Comparison of ENCODE assay signal across 9 mouse cellular contexts in the genomic region with DNA sequence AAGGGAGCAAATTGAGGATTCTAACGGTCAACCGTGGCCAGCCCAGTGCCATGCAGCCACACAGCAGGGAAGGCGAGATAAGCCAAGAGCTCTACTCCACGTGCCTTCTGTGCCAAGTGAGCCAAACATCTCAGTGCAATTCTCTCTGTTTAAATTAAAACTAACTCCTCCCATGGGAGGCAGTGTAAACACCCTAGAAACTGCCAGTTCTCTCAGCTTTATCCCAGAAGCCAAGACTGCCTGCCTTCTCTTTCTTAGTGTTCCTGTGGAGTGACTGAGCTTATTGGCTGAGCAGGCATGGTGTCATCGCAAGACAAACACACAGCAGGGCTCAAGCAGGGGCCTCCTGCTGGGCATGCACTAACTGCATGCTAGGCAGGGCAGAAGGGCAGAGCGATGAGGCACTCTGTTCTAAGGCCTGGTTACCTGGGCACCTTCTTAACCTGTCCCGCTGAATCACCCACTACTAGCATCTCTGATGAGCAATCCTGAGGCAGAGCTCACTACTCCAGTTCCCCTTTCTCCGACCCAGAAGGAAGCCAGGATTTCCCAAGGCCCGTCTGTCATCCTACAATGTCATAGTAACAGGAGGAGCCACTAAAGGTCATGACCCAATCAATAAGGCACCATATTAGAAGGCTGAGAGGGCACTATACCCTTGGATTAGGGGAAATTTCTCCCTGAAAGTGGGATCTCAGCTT. TPM values are rescaled to one million over a fixed set of nuclear protein-coding genes. Genes with fewer than 3 reads are reported as not detected.
DNase-seq lines count a peak whose midpoint lies in the region; ATAC-seq lines count a peak whose summit lies in the region.
"Had no signal": no experiment of that assay in that cellular context is flagged by ENCODE, and none has a peak within 500 bp of the region (broad histone marks: within the 10 kb centered on the region; RNA-seq: fewer than 3 reads in every experiment).

No protein-coding gene starts in this region.

- H3K36me3 ChIP-seq in hindbrain, embryonic 10.5 days: peaks cover 44% of the 10 kb centered on the region
- 0 out of 2 replicates have a peak, but pooled peaks cover 2% of the 10 kb centered on the region for H3K36me3 ChIP-seq in hindbrain, embryonic 11.5 days (ENCODE audit: control insufficient read depth, insufficient read depth, low read length)
- peaks cover 30% of the 10 kb centered on the region for H3K36me3 ChIP-seq in intestine, embryonic 15.5 days

- H3K4me3 ChIP-seq in hindbrain, embryonic 10.5 days: 0 out of 2 replicates have a peak overlapping the region, but pooled peaks have one; percentile 9
- no peak overlapping the region for H3K4me3 ChIP-seq in hindbrain, embryonic 11.5 days (ENCODE audit: low read depth, low read length)
- H3K4me3 ChIP-seq in intestine, embryonic 15.5 days (replicated peaks): no peak overlapping the region

- WGBS in hindbrain, embryonic 10.5 days: 25% methylated on average over 9 of the region's 9 CpGs
- WGBS in hindbrain, embryonic 11.5 days: 27% methylated on average over 9 of the region's 9 CpGs
- WGBS in intestine, embryonic 15.5 days: 47% methylated on average over 9 of the region's 9 CpGs

- peaks cover 35% of the 10 kb centered on the region for H3K4me1 ChIP-seq in hindbrain, embryonic 10.5 days (replicated peaks)
- no peaks in the 10 kb centered on the region for H3K4me1 ChIP-seq in hindbrain, embryonic 11.5 days (replicated peaks; ENCODE audit: control insufficient read depth, insufficient read depth, low read length)
- peaks cover 27% of the 10 kb centered on the region for H3K4me1 ChIP-seq in intestine, embryonic 15.5 days (replicated peaks)

- intact Hi-C loops in heart, postnatal 36 days (cut with DNase I): no loop called here

- H3K9ac ChIP-seq in hindbrain, embryonic 11.5 days (ENCODE audit: low read depth, low read length): no peak overlapping the region
- no peak overlapping the region; the same call in 1 of the 2 replicates for H3K9ac ChIP-seq in intestine, embryonic 15.5 days

- DNase-seq in hindbrain, embryonic 10.5 days (ENCODE audit: low spot score): no peak
- DNase-seq in hindbrain, embryonic 11.5 days (ENCODE audit: low spot score): no peak
- DNase-seq in cerebellum, adult 18-20 months: peak; percentile 73 to 75
- peak; percentile 81 for DNase-seq in lung, postnatal 25 days (ENCODE audit: low spot score)
- peak; percentile 56 for DNase-seq in yolk sac, embryonic 10.5 days (ENCODE audit: low spot score)
- DNase-seq in heart, adult 11 months: no peak
- DNase-seq in heart, postnatal 36 days: no peak

- H3K9me3 ChIP-seq in hindbrain, embryonic 10.5 days: no peaks in the 10 kb centered on the region
- no peaks in the 10 kb centered on the region for H3K9me3 ChIP-seq in hindbrain, embryonic 11.5 days (ENCODE audit: control insufficient read depth, low read length)
- H3K9me3 ChIP-seq in intestine, embryonic 15.5 days: no peaks in the 10 kb centered on the region

- no peaks in the 10 kb centered on the region for H3K27me3 ChIP-seq in hindbrain, embryonic 10.5 days (ENCODE audit: insufficient read depth, poor library complexity, severe bottlenecking)
- no peaks in the 10 kb centered on the region for H3K27me3 ChIP-seq in hindbrain, embryonic 11.5 days (ENCODE audit: control insufficient read depth, insufficient read depth, low read length)
- no peaks in the 10 kb centered on the region for H3K27me3 ChIP-seq in intestine, embryonic 15.5 days (replicated peaks)

- no peak overlapping the region for H3K4me2 ChIP-seq in hindbrain, embryonic 11.5 days (replicated peaks; ENCODE audit: low read depth, low read length)
- peak overlapping the region; percentile 22 for H3K4me2 ChIP-seq in intestine, embryonic 15.5 days (replicated peaks)

- no peak for ATAC-seq in hindbrain, embryonic 11.5 days (ENCODE audit: low FRiP score)
- ATAC-seq in intestine, embryonic 15.5 days: peak; percentile 46

- H3K27ac ChIP-seq in hindbrain, embryonic 10.5 days: peak overlapping the region; percentile 16; the same call in 1 of the 2 replicates
- H3K27ac ChIP-seq in hindbrain, embryonic 11.5 days (ENCODE audit: low read depth, low read length): no peak overlapping the region
- 0 out of 2 replicates have a peak overlapping the region, but pooled peaks have one; percentile 22 for H3K27ac ChIP-seq in intestine, embryonic 15.5 days

RNA-seq across cellular contexts. Expression of gene Slc25a44, which starts 2.8 kb away (rescaled TPM):
- polyA plus RNA-seq in hindbrain, embryonic 10.5 days (2016; fragmentation: Nextera tagmentation; extraction: Ambion mirVana): 19.2 and 20.3 TPM in 2 replicates
- polyA plus RNA-seq in hindbrain, embryonic 11.5 days (2014; fragmentation: Nextera tagmentation; extraction: Ambion mirVana): 22.1 and 23.7 TPM in 2 replicates
- polyA plus RNA-seq in intestine, embryonic 15.5 days (2015; fragmentation: Nextera tagmentation; extraction: Ambion mirVana): 17.2 and 17.3 TPM in 2 replicates
- 10 to 100 TPM; 11.6 to 15.6 TPM for total RNA-seq in heart, postnatal 36 days (2021)

RNA-seq across cellular contexts. Expression of gene Pmf1, which starts 12.0 kb away (rescaled TPM):
- polyA plus RNA-seq in hindbrain, embryonic 10.5 days (2016; fragmentation: Nextera tagmentation; extraction: Ambion mirVana): 157 and 167 TPM in 2 replicates
- polyA plus RNA-seq in hindbrain, embryonic 11.5 days (2014; fragmentation: Nextera tagmentation; extraction: Ambion mirVana): 108 and 109 TPM in 2 replicates
- polyA plus RNA-seq in intestine, embryonic 15.5 days (2015; fragmentation: Nextera tagmentation; extraction: Ambion mirVana): 127 and 128 TPM in 2 replicates
- 10 to 100 TPM; 14.5 to 18.3 TPM for total RNA-seq in heart, postnatal 36 days (2021)

RNA-seq across cellular contexts. Expression of gene Bglap, which starts 37.9 kb away (rescaled TPM):
- polyA plus RNA-seq in hindbrain, embryonic 10.5 days (2016; fragmentation: Nextera tagmentation; extraction: Ambion mirVana): not detected in 2 replicates
- polyA plus RNA-seq in hindbrain, embryonic 11.5 days (2014; fragmentation: Nextera tagmentation; extraction: Ambion mirVana): not detected in 2 replicates
- not detected in 2 replicates for polyA plus RNA-seq in intestine, embryonic 15.5 days (2015; fragmentation: Nextera tagmentation; extraction: Ambion mirVana)
- total RNA-seq in heart, postnatal 36 days (2021): not detected
- polyA plus RNA-seq: heart, embryonic 14.5 days had no signal

RNA-seq across cellular contexts. Expression of gene Sema4a, which starts 38.8 kb away (rescaled TPM):
- 3.8 and 8.6 TPM in 2 replicates for polyA plus RNA-seq in hindbrain, embryonic 10.5 days (2016; fragmentation: Nextera tagmentation; extraction: Ambion mirVana)
- polyA plus RNA-seq in hindbrain, embryonic 11.5 days (2014; fragmentation: Nextera tagmentation; extraction: Ambion mirVana): 5.7 and 7.8 TPM in 2 replicates
- 30.9 and 39.2 TPM in 2 replicates for polyA plus RNA-seq in intestine, embryonic 15.5 days (2015; fragmentation: Nextera tagmentation; extraction: Ambion mirVana)
- 1 to 10 TPM; 3.1 to 3.6 TPM for total RNA-seq in heart, postnatal 36 days (2021)

RNA-seq across cellular contexts. Expression of gene Bglap2, which starts 43.7 kb away (rescaled TPM):
- polyA plus RNA-seq in hindbrain, embryonic 10.5 days (2016; fragmentation: Nextera tagmentation; extraction: Ambion mirVana): not detected in 2 replicates
- polyA plus RNA-seq in hindbrain, embryonic 11.5 days (2014; fragmentation: Nextera tagmentation; extraction: Ambion mirVana): not detected in 2 replicates
- polyA plus RNA-seq in intestine, embryonic 15.5 days (2015; fragmentation: Nextera tagmentation; extraction: Ambion mirVana): not detected in 2 replicates
- total RNA-seq in heart, postnatal 36 days (2021): not detected
- polyA plus RNA-seq: heart, embryonic 14.5 days had no signal

Comparison
In these comparisons a context has a peak if more than half of its experiments do, and no peak if none do; other contexts are left out.
1. DNase-seq: peak in cerebellum, adult 18-20 months (2 of 2), lung, postnatal 25 days (single experiment) and yolk sac, embryonic 10.5 days (single experiment); none in hindbrain, embryonic 10.5 days (single experiment), hindbrain, embryonic 11.5 days (single experiment), heart, adult 11 months (single experiment) and heart, postnatal 36 days (0 of 2).